ENCODE assay signal across 16 mouse cellular contexts in genomic region chr4:127172614-127173013, GRCm38 (mm10). TPM values are rescaled to one million over a fixed set of nuclear protein-coding genes. Genes with fewer than 3 reads are reported as not detected.
DNase-seq lines count a peak whose midpoint lies in the region; ATAC-seq and TF ChIP-seq lines count a peak whose summit lies in the region.
"Had no signal": no experiment of that assay in that cellular context is flagged by ENCODE, and none has a peak within 500 bp of the region (broad histone marks: within the 10 kb centered on the region; RNA-seq: fewer than 3 reads in every experiment).

No protein-coding gene starts in this region.

- H3K4me2 ChIP-seq in hindbrain, embryonic 14.5 days (replicated peaks), result 0 out of 2 replicates have a peak overlapping the region, but pooled peaks have one; percentile 25
- no peak overlapping the region for H3K4me2 ChIP-seq in hindbrain, embryonic 11.5 days (replicated peaks; ENCODE audit: low read depth, low read length)
- H3K4me2 ChIP-seq in neural tube, embryonic 15.5 days, result peak overlapping the region; percentile 38
- H3K4me2 ChIP-seq in hindbrain, postnatal 0 days (ENCODE audit: low read depth, low read length), result peak overlapping the region; percentile 92
- H3K4me2 ChIP-seq: liver, embryonic 15.5 days had no signal

- H3K27ac ChIP-seq in hindbrain, embryonic 14.5 days, result no peak overlapping the region
- no peak overlapping the region for H3K27ac ChIP-seq in hindbrain, embryonic 11.5 days (ENCODE audit: low read depth, low read length)
- H3K27ac ChIP-seq in neural tube, embryonic 15.5 days (replicated peaks), result no peak overlapping the region
- no peak overlapping the region for H3K27ac ChIP-seq in hindbrain, postnatal 0 days
- H3K27ac ChIP-seq in olfactory bulb, adult 2 months (ENCODE audit: insufficient read depth, low read depth, low read length), result peak overlapping the region; percentile 91
- H3K27ac ChIP-seq: heart, embryonic 10.5 days; liver, embryonic 15.5 days had no signal

- TF ChIP-seq POLR2A in olfactory bulb, adult 2 months (IDR thresholded peaks at IDR 0.05; ENCODE audit: insufficient read depth, low read depth, low read length), result no peak

- peak overlapping the region; percentile 34 for H3K9ac ChIP-seq in hindbrain, embryonic 14.5 days
- no peak overlapping the region for H3K9ac ChIP-seq in hindbrain, embryonic 11.5 days (ENCODE audit: low read depth, low read length)
- no peak overlapping the region for H3K9ac ChIP-seq in neural tube, embryonic 15.5 days (replicated peaks)
- no peak overlapping the region for H3K9ac ChIP-seq in hindbrain, postnatal 0 days (replicated peaks; ENCODE audit: low read length)
- H3K9ac ChIP-seq: liver, embryonic 15.5 days had no signal

- no peak for DNase-seq in hindbrain, embryonic 14.5 days (ENCODE audit: low spot score)
- no peak for DNase-seq in hindbrain, embryonic 11.5 days (ENCODE audit: low spot score)
- no peak for DNase-seq in neural tube, embryonic 10.5 days (ENCODE audit: extremely low spot score, low spot score)
- DNase-seq in hindbrain, postnatal 0 days (ENCODE audit: low spot score), result no peak
- no peak for DNase-seq in MN1 (ENCODE audit: low spot score)
- DNase-seq: heart, postnatal 10 days; kidney, adult 9 months; kidney, postnatal 4 days had no signal

- H3K9me3 ChIP-seq in hindbrain, embryonic 14.5 days (ENCODE audit: control insufficient read depth, low read length), result no peaks in the 10 kb centered on the region
- no peaks in the 10 kb centered on the region for H3K9me3 ChIP-seq in hindbrain, embryonic 11.5 days (ENCODE audit: control insufficient read depth, low read length)
- H3K9me3 ChIP-seq in neural tube, embryonic 15.5 days (replicated peaks), result no peaks in the 10 kb centered on the region
- H3K9me3 ChIP-seq in hindbrain, postnatal 0 days (ENCODE audit: low read length), result no peaks in the 10 kb centered on the region
- H3K9me3 ChIP-seq: heart, embryonic 10.5 days; liver, embryonic 15.5 days had no signal

- peaks cover 29% of the 10 kb centered on the region for H3K4me1 ChIP-seq in hindbrain, embryonic 14.5 days (replicated peaks; ENCODE audit: control insufficient read depth, insufficient read depth, low read length)
- peaks cover 6% of the 10 kb centered on the region; the same call in 1 of the 2 replicates for H3K4me1 ChIP-seq in hindbrain, embryonic 11.5 days (replicated peaks; ENCODE audit: control insufficient read depth, insufficient read depth, low read length)
- peaks cover 50% of the 10 kb centered on the region for H3K4me1 ChIP-seq in neural tube, embryonic 15.5 days
- H3K4me1 ChIP-seq in hindbrain, postnatal 0 days (ENCODE audit: insufficient read depth, low read length), result peaks cover 17% of the 10 kb centered on the region; the same call in 1 of the 2 replicates
- peaks cover 40% of the 10 kb centered on the region for H3K4me1 ChIP-seq in olfactory bulb, adult 2 months (ENCODE audit: control insufficient read depth, insufficient read depth, low read length)

- no peaks in the 10 kb centered on the region for H3K27me3 ChIP-seq in hindbrain, embryonic 14.5 days (ENCODE audit: control insufficient read depth, insufficient read depth, low read length)
- peaks cover 2% of the 10 kb centered on the region; the same call in 1 of the 2 replicates for H3K27me3 ChIP-seq in hindbrain, embryonic 11.5 days (ENCODE audit: control insufficient read depth, insufficient read depth, low read length)
- 0 out of 2 replicates have a peak, but pooled peaks cover 3% of the 10 kb centered on the region for H3K27me3 ChIP-seq in neural tube, embryonic 15.5 days (replicated peaks)
- no peaks in the 10 kb centered on the region for H3K27me3 ChIP-seq in hindbrain, postnatal 0 days (ENCODE audit: insufficient read depth, low read length)

- no peak for TF ChIP-seq CTCF in hindbrain, postnatal 0 days (IDR thresholded peaks at IDR 0.05; ENCODE audit: low read depth)
- TF ChIP-seq CTCF in olfactory bulb, adult 2 months (IDR thresholded peaks at IDR 0.05; ENCODE audit: insufficient read depth, low read depth, low read length), result no peak

- ATAC-seq in hindbrain, embryonic 14.5 days (ENCODE audit: low FRiP score), result no peak
- ATAC-seq in hindbrain, embryonic 11.5 days (ENCODE audit: low FRiP score), result no peak
- no peak for ATAC-seq in neural tube, embryonic 15.5 days (ENCODE audit: low FRiP score)
- no peak for ATAC-seq in hindbrain, postnatal 0 days
- ATAC-seq: inflammation-experienced regulatory T-cells, adult 6 months; lung, postnatal 0 days had no signal

- H3K4me3 ChIP-seq in hindbrain, embryonic 14.5 days (replicated peaks; ENCODE audit: low read length), result no peak overlapping the region
- no peak overlapping the region for H3K4me3 ChIP-seq in hindbrain, embryonic 11.5 days (ENCODE audit: low read depth, low read length)
- H3K4me3 ChIP-seq in neural tube, embryonic 15.5 days (replicated peaks), result no peak overlapping the region; the same call in 1 of the 2 replicates
- H3K4me3 ChIP-seq in hindbrain, postnatal 0 days (ENCODE audit: low read length), result no peak overlapping the region
- peak overlapping the region; percentile 35 for H3K4me3 ChIP-seq in olfactory bulb, adult 2 months (ENCODE audit: insufficient read depth, low read depth, low read length)
- H3K4me3 ChIP-seq: heart, embryonic 10.5 days; liver, embryonic 15.5 days had no signal

- 69% methylated on average over 4 of the region's 4 CpGs for WGBS in hindbrain, embryonic 14.5 days
- WGBS in hindbrain, embryonic 11.5 days, result 66% methylated on average over 4 of the region's 4 CpGs
- 66% methylated on average over 4 of the region's 4 CpGs for WGBS in neural tube, embryonic 15.5 days
- WGBS in hindbrain, postnatal 0 days, result 61% methylated on average over 4 of the region's 4 CpGs
- 39% methylated on average over 4 of the region's 4 CpGs for WGBS in olfactory bulb, adult 2 months

- no peaks in the 10 kb centered on the region for H3K36me3 ChIP-seq in hindbrain, embryonic 14.5 days (replicated peaks; ENCODE audit: control insufficient read depth, insufficient read depth)
- no peaks in the 10 kb centered on the region for H3K36me3 ChIP-seq in hindbrain, embryonic 11.5 days (ENCODE audit: control insufficient read depth, insufficient read depth, low read length)
- H3K36me3 ChIP-seq in neural tube, embryonic 15.5 days, result no peaks in the 10 kb centered on the region
- H3K36me3 ChIP-seq in hindbrain, postnatal 0 days (ENCODE audit: insufficient read depth, low read length), result no peaks in the 10 kb centered on the region
- H3K36me3 ChIP-seq: G1E; heart, embryonic 10.5 days; liver, embryonic 15.5 days had no signal

RNA-seq across cellular contexts. Expression of gene Dlgap3, which starts 3.6 kb away (rescaled TPM):
- polyA plus RNA-seq in hindbrain, embryonic 14.5 days (2014; fragmentation: Nextera tagmentation; extraction: Ambion mirVana), result 30.8 and 35.1 TPM in 2 replicates
- polyA plus RNA-seq in hindbrain, embryonic 11.5 days (2014; fragmentation: Nextera tagmentation; extraction: Ambion mirVana), result 6.7 and 7.1 TPM in 2 replicates
- polyA plus RNA-seq in neural tube, embryonic 15.5 days (2015; fragmentation: Nextera tagmentation; extraction: Ambion mirVana), result 20.9 and 25.1 TPM in 2 replicates
- 153 and 163 TPM in 2 replicates for total RNA-seq in hindbrain, postnatal 0 days (2014; rRNA removed)
- polyA plus RNA-seq in hindbrain, postnatal 0 days (2015; fragmentation: Nextera tagmentation; extraction: Ambion mirVana), result 30.0 and 34.2 TPM in 2 replicates
- polyA plus RNA-seq in olfactory bulb, adult 2 months (2012; ENCODE audit: insufficient read depth, insufficient read length, low replicate concordance, missing spikeins), result not detected in 2 replicates
- total RNA-seq: megakaryocyte, adult 5-6 weeks had no signal
- polyA plus RNA-seq: G1E; inflammation-experienced regulatory T-cells, adult 6 months had no signal

RNA-seq across cellular contexts. Expression of gene Tmem35b, which starts 49.1 kb away (rescaled TPM):
- polyA plus RNA-seq in hindbrain, embryonic 14.5 days (2014; fragmentation: Nextera tagmentation; extraction: Ambion mirVana), result 14.0 and 18.1 TPM in 2 replicates
- polyA plus RNA-seq in hindbrain, embryonic 11.5 days (2014; fragmentation: Nextera tagmentation; extraction: Ambion mirVana), result 14.0 and 14.2 TPM in 2 replicates
- polyA plus RNA-seq in neural tube, embryonic 15.5 days (2015; fragmentation: Nextera tagmentation; extraction: Ambion mirVana), result 17.7 and 18.9 TPM in 2 replicates
- total RNA-seq in hindbrain, postnatal 0 days (2014; rRNA removed), result 6.7 and 8.7 TPM in 2 replicates
- 13.8 and 15.4 TPM in 2 replicates for polyA plus RNA-seq in hindbrain, postnatal 0 days (2015; fragmentation: Nextera tagmentation; extraction: Ambion mirVana)
- polyA plus RNA-seq in olfactory bulb, adult 2 months (2012; ENCODE audit: insufficient read depth, insufficient read length, low replicate concordance, missing spikeins), result not detected in 2 replicates

Comparison
In these comparisons a context has a peak if more than half of its experiments do, and no peak if none do; other contexts are left out.
1. RNA of gene Tmem35b, which starts 49.1 kb away (polyA plus RNA-seq): 14.0 to 18.1 TPM in hindbrain, embryonic 14.5 days, 17.7 to 18.9 TPM in neural tube, embryonic 15.5 days, 13.8 to 15.4 TPM in hindbrain, postnatal 0 days and 14.0 to 14.2 TPM in hindbrain, embryonic 11.5 days; not detected in olfactory bulb, adult 2 months; every median in the first group is over 10 times any median in the second.